Mouse (Mus musculus): ENCODE measurements around the gene Txndc9. TPM values are rescaled to one million over a fixed set of nuclear protein-coding genes. Genes with fewer than 3 reads are reported as not detected.

Txndc9 gene
- polyA plus RNA-seq (2012; rRNA removed; ENCODE audit: low replicate concordance) = 10.6 and 12.2 TPM in 2 replicates

GRCm38 (mm10) chr1:37997867-37998266 is at the start of gene Txndc9, which contains the start of gene Eif5b:
Gene Txndc9, minus strand, starts transcription at chr1:37997893.
Gene Eif5b, plus strand, starts transcription at chr1:37998010.

GRCm38 (mm10) chr1:37957659-37958058 is 40.0 kb downstream of the Txndc9 start, which contains the start of gene Lyg1:
Gene Lyg1, minus strand, starts transcription at chr1:37957759.

Other genes starting within 250 kb of the Txndc9 start
- gene Tsga10, start 131.5 kb downstream of the Txndc9 start, polyA plus RNA-seq (2012; rRNA removed; ENCODE audit: low replicate concordance) = 0.96 and 1.2 TPM in 2 replicates
- 4.6 and 6.4 TPM in 2 replicates for gene Lipt1, start 126.2 kb downstream of the Txndc9 start, polyA plus RNA-seq (2012; rRNA removed; ENCODE audit: low replicate concordance)
- gene Mitd1, start 107.5 kb downstream of the Txndc9 start, polyA plus RNA-seq (2012; rRNA removed; ENCODE audit: low replicate concordance) = 8.4 and 9.6 TPM in 2 replicates
- 64.7 and 89.9 TPM in 2 replicates for gene Mrpl30, start 107.4 kb downstream of the Txndc9 start, polyA plus RNA-seq (2012; rRNA removed; ENCODE audit: low replicate concordance)
- gene Lyg2, start 81.4 kb downstream of the Txndc9 start, polyA plus RNA-seq (2012; rRNA removed; ENCODE audit: low replicate concordance) = not detected in 2 replicates
- not detected in 2 replicates for gene Lyg1, start 40.1 kb downstream of the Txndc9 start, polyA plus RNA-seq (2012; rRNA removed; ENCODE audit: low replicate concordance)
- 11.9 and 12.8 TPM in 2 replicates for gene Eif5b, start 117 bp upstream of the Txndc9 start, polyA plus RNA-seq (2012; rRNA removed; ENCODE audit: low replicate concordance)
- gene Rev1, start 131.9 kb upstream of the Txndc9 start, polyA plus RNA-seq (2012; rRNA removed; ENCODE audit: low replicate concordance) = 9.4 and 14.2 TPM in 2 replicates

All from subcutaneous adipose tissue, adult 2 months (tissue).